Mouse (Mus musculus) hindbrain, postnatal 0 days (tissue): Measurements from ENCODE around the gene Trim46. TPM values are rescaled to one million over a fixed set of nuclear protein-coding genes. Genes with fewer than 3 reads are reported as not detected.
"Not testable (repeated sequence)": the region's sequence is repeated elsewhere in the genome, so short reads cannot be mapped to it uniquely, and the experiment has no call there.

Experiments used
- ATAC-seq: fragments of 200-750 bp; cut with Nextera tagmentation; 2 replicates; pipeline ENCODE4 v1.8.0; 2017; ENCODE audit warnings: mild to moderate bottlenecking, moderate TSS enrichment, moderate library complexity
- DNase-seq: peaks from one replicate; pipeline ENCODE4 v3.0.0-alpha.2; 2015; ENCODE audit warnings: low spot score
- H3K27ac ChIP-seq: fragments of 300-500 bp; sonication (generic); 2 replicates; pipeline ENCODE4 v1.5.1; 2014; ENCODE audit warnings: mild to moderate bottlenecking
- H3K27me3 ChIP-seq: fragments of 300-500 bp; sonication (generic); 2 replicates; pipeline ENCODE4 v1.6.1; 2014; ENCODE audit warnings: low read length, mixed read lengths; ENCODE audit not compliant: insufficient read depth
- H3K36me3 ChIP-seq: fragments of 300-500 bp; sonication (generic); 2 replicates; pipeline ENCODE4 v1.6.1; 2014; ENCODE audit warnings: low read length, mixed read lengths; ENCODE audit not compliant: insufficient read depth
- H3K4me1 ChIP-seq: fragments of 300-500 bp; sonication (generic); 2 replicates; pipeline ENCODE4 v1.6.1; 2014; ENCODE audit warnings: antibody characterized with exemption, low read length, mixed read lengths; ENCODE audit not compliant: insufficient read depth
- H3K4me2 ChIP-seq: fragments of 300-500 bp; sonication (generic); 2 replicates; pipeline ENCODE4 v1.6.1; 2014; ENCODE audit warnings: low read depth, mild to moderate bottlenecking, low read length, moderate library complexity, mixed read lengths
- H3K4me3 ChIP-seq: fragments of 300-500 bp; sonication (generic); 2 replicates; pipeline ENCODE4 v1.5.1; 2014; ENCODE audit warnings: low read length
- H3K9ac ChIP-seq: fragments of 300-500 bp; sonication (generic); replicated peaks from 2 replicates; pipeline ENCODE4 v1.6.1; 2014; ENCODE audit warnings: mild to moderate bottlenecking, low read length, moderate library complexity, mixed read lengths
- H3K9me3 ChIP-seq: fragments of 300-500 bp; sonication (generic); 2 replicates; pipeline ENCODE4 v1.6.1; 2016; ENCODE audit warnings: low read length, mixed read lengths
- CTCF ChIP-seq: IDR thresholded peaks from 2 replicates; pipeline ENCODE4 v1.5.1; 2016; ENCODE audit warnings: antibody characterized with exemption, control low read depth, low read depth
- WGBS: fragments of 180-500 bp; shearing (Covaris S2); extraction: QIAGEN DNeasy Blood & Tissue Kit; methylation state at CpG from one replicate; pipeline ENCODE4 v1.1.7; 2014; 5-methylcytosine and 5-hydroxymethylcytosine counted together
- polyA plus RNA-seq: library from polyadenylated mRNA; unstranded; fragments of >200 nt; fragmentation: Nextera tagmentation; extraction: Ambion mirVana; gene quantifications from 2 replicates; pipeline ENCODE4 v1.2.1, GENCODE M21; 2015
- total RNA-seq: library from RNA; depleted of rRNA; stranded (reverse); fragments of >200 nt; gene quantifications from 2 replicates; pipeline ENCODE4 v1.2.3, GENCODE M21; 2014

Gene Trim46
- total and polyA plus RNA-seq, 2 experiments from 2014 or later, result 49.8 to 97.9 TPM

DNA sequence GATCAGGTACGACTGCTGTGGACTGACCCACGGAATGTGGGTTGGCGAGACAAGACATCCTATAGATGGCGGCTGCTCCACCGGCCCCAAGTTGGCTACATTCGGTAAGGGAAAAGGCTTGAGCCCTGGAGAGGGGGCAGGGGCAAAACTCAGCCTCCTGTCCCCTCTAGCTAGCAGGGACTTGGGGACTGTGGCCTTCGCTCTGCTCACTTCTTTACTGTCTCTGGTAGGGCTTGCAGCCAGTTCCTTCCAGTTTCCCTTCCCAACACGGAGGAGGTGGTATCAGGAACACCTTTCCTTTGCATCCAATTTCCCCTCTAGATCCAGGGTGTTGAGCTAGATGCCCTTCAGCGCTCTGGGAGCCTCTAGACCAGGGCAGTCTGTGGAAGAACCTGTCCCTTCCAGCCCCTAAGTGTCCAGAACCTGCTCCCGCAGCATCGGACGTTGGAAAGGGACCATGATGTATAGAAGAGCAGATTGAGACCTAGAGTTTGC lies 20.7 kb downstream of the Trim46 start:
- no peak for DNase-seq
- Histone ChIP-seq H3K9ac (peak overlapping the region; percentile 41), H3K4me1 (peaks cover 12% of the 10 kb centered on the region; the same call in 1 of the 2 replicates), H3K4me3 (peak overlapping the region; percentile 40), H3K27ac (peak overlapping the region; percentile 78), H3K27me3 (no peaks in the 10 kb centered on the region), H3K9me3 (no peaks in the 10 kb centered on the region), H3K36me3 (no peaks in the 10 kb centered on the region), H3K4me2 (peak overlapping the region; percentile 68)
- ATAC-seq, result no peak
- WGBS, result 29% methylated on average over 12 of the region's 12 CpGs
- TF ChIP-seq CTCF, result no peak

DNA sequence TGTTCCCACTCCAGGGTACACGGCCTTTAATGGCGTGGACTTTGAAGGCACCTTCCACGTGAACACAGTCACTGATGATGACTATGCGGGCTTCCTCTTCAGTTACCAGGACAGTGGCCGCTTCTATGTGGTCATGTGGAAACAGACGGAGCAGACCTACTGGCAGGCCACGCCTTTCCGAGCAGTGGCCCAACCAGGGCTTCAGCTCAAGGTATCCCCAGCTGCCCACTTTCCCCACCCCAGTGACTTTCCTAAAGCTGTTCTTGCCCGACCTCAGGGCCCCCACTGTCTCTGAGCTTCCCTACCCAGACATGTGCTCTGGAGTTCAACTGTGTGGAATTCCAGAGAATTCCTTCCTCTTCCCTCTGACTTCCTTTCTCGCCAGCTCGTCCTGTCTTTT lies 21.3 kb downstream of the Trim46 start:
- 29% methylated on average over 11 of the region's 11 CpGs for WGBS
- H3K4me1 ChIP-seq, result peaks cover 12% of the 10 kb centered on the region; the same call in 1 of the 2 replicates

DNA sequence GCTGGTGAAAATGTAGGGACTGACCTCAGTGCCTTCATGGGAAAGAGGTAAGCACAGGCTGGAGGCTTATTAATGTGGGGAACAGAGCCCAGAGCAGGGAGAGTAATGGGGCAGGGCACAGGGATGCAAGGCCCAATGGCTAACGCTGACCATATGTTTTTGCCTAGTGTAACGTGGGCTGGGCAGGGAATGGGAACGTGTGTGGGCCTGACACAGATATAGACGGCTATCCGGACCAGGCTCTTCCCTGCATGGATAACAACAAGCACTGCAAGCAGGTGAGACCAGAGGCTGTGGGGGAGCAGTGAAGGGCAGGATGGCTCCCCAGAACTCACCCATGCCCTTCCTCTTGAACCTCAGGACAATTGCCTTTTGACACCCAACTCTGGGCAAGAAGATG lies 24.9 kb downstream of the Trim46 start:
- Histone ChIP-seq H3K9ac (no peak overlapping the region), H3K4me2 (no peak overlapping the region), H3K9me3 (no peaks in the 10 kb centered on the region), H3K4me1 (peaks cover 12% of the 10 kb centered on the region; the same call in 1 of the 2 replicates), H3K27ac (no peak overlapping the region), H3K36me3 (no peaks in the 10 kb centered on the region), H3K27me3 (no peaks in the 10 kb centered on the region), H3K4me3 (no peak overlapping the region)
- ATAC-seq, result no peak
- 52% methylated on average over 5 of the region's 5 CpGs for WGBS
- no peak for TF ChIP-seq CTCF
- DNase-seq, result no peak

More for the DNA sequence above, 21.3 kb downstream of the Trim46 start:
- TF ChIP-seq CTCF, result no peak
- H3K27me3 ChIP-seq, result no peaks in the 10 kb centered on the region
- H3K27ac ChIP-seq, result peak overlapping the region; percentile 78
- no peak for DNase-seq
- no peaks in the 10 kb centered on the region for H3K9me3 ChIP-seq
- ATAC-seq, result no peak
- peak overlapping the region; percentile 40 for H3K4me3 ChIP-seq
- peak overlapping the region; percentile 41 for H3K9ac ChIP-seq
- no peaks in the 10 kb centered on the region for H3K36me3 ChIP-seq
- peak overlapping the region; percentile 68 for H3K4me2 ChIP-seq

DNA sequence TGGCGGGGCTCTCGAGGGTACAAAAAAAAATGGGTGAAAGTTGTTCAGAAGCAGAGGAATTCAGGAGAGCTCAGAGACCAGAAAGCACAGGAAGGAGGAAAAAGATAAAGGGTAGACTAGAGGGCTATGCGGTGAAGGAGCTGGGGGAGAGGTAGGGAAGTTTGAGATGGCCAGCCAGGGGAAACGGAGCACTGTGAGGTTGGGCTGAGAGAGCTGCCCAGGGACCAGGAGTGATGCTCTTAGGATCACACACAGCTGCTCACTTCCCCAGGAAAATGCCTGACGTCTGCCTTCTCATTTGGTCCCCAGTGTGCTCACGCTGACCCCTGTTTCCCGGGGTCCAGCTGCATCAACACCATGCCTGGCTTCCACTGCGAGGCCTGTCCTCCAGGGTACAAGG lies 26.6 kb downstream of the Trim46 start:
- WGBS, result 38% methylated on average over 8 of the region's 8 CpGs
- no peak for TF ChIP-seq CTCF
- ATAC-seq (no peak), DNase-seq (no peak)
- Histone ChIP-seq H3K9ac (no peak overlapping the region), H3K27ac (no peak overlapping the region), H3K27me3 (no peaks in the 10 kb centered on the region), H3K9me3 (no peaks in the 10 kb centered on the region), H3K4me3 (no peak overlapping the region), H3K36me3 (no peaks in the 10 kb centered on the region), H3K4me2 (no peak overlapping the region), H3K4me1 (peaks cover 7% of the 10 kb centered on the region; the same call in 1 of the 2 replicates)

DNA sequence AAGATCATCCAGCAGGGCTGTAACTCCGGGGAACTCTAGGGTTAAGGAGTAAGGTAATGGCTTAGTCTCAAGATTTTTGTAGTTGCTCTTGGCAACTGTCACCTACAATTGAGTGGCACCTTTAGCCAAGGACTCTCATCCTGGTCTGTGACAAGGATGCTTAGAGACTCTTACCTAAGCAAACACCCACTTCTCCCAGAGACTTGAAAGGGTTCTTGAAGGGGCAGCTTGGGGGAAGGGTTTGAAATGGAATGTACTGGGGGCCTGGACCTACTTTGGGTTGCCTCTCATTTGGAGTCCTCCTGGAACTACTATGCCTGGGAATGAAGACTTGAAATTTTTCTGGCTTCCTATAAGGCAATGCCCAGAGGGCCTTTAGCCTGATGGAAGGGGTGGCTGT lies 27.8 kb downstream of the Trim46 start:
- H3K9ac ChIP-seq, result no peak overlapping the region
- peaks cover 7% of the 10 kb centered on the region; the same call in 1 of the 2 replicates for H3K4me1 ChIP-seq
- WGBS, result 83% methylated on average over 1 of the region's 1 CpGs
- H3K27me3 ChIP-seq, result no peaks in the 10 kb centered on the region
- no peak overlapping the region for H3K27ac ChIP-seq
- no peak overlapping the region for H3K4me2 ChIP-seq
- H3K9me3 ChIP-seq, result no peaks in the 10 kb centered on the region
- ATAC-seq (no peak), DNase-seq (no peak)
- H3K4me3 ChIP-seq, result no peak overlapping the region
- no peaks in the 10 kb centered on the region for H3K36me3 ChIP-seq
- no peak for TF ChIP-seq CTCF

DNA sequence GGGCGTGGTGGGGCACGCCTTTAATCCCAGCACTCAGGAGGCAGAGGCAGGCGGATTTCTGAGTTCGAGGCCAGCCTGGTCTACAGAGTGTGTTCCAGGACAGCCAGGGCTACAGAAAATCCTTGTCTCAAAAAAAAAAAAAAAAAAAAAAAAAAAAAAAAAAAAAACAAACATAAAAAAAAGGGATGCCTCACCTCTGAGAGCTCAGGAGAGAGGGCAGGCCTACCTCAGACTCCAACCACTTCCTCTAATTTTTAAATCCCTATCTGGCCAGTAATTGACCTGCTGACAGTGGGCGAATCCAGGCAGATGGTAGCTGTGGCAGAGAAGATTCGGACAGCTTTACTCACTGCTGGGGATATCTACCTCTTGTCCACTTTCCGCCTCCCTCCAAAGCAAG lies 29.7 kb downstream of the Trim46 start:
- H3K27ac ChIP-seq, DNase-seq, H3K27me3 ChIP-seq, H3K4me3 ChIP-seq, H3K4me2 ChIP-seq, H3K36me3 ChIP-seq, H3K9ac ChIP-seq, H3K9me3 ChIP-seq, ATAC-seq: not testable (repeated sequence)
- peaks cover 16% of the 10 kb centered on the region; the same call in 1 of the 2 replicates for H3K4me1 ChIP-seq
- WGBS, result 60% methylated on average over 7 of the region's 7 CpGs

DNA sequence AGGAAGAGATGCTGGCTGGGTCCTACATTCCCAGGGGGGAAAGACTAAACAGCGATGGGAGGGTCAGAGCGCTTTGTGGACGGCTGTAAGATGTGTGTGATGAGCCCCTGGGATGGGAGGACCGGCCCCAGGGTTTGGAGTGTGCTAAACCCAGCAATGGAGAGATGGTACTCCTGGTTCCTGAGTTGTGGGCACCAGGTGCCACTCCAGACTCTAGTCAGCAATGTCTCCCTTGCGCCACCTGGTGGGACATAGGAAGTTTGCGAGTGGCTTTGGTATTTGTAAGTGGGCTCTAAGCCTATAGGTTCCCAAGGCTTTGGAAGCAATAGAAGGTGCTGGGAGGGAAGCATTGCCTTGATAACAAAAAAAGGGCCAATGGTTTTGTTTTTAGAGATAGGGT lies 30.3 kb downstream of the Trim46 start:
- no peak overlapping the region for H3K9ac ChIP-seq
- H3K4me2 ChIP-seq, result peak overlapping the region; percentile 74
- peak; percentile 96 for TF ChIP-seq CTCF
- H3K27me3 ChIP-seq, result no peaks in the 10 kb centered on the region
- peak; percentile 96 for DNase-seq
- H3K4me3 ChIP-seq, result peak overlapping the region; percentile 79
- under 1% methylated on average over 6 of the region's 6 CpGs for WGBS
- peak overlapping the region; percentile 96 for H3K27ac ChIP-seq
- ATAC-seq, result peak; percentile 52
- H3K4me1 ChIP-seq, result peaks cover 16% of the 10 kb centered on the region; the same call in 1 of the 2 replicates
- no peaks in the 10 kb centered on the region for H3K36me3 ChIP-seq
- H3K9me3 ChIP-seq, result no peaks in the 10 kb centered on the region
